Mouse (Mus musculus) midbrain, postnatal 0 days (tissue): ENCODE measurements around the gene Satb2. TPM values are rescaled to one million over a fixed set of nuclear protein-coding genes. Genes with fewer than 3 reads are reported as not detected.

ENCODE experiments used
- ATAC-seq: fragments of 200-750 bp; cut with Nextera tagmentation; 2 replicates; pipeline ENCODE4 v1.8.0; 2017; ENCODE audit warnings: moderate number of reproducible peaks, mild to moderate bottlenecking, moderate TSS enrichment, moderate library complexity; ENCODE audit not compliant: low FRiP score
- DNase-seq: peaks from one replicate; pipeline ENCODE4 v3.0.0-alpha.2; 2015; ENCODE audit warnings: low spot score
- H3K27ac ChIP-seq: fragments of 300-500 bp; sonication (generic); 2 replicates; pipeline ENCODE4 v1.5.1; 2014; ENCODE audit warnings: low read depth, mild to moderate bottlenecking, low read length, mixed read lengths
- H3K27me3 ChIP-seq: fragments of 300-500 bp; sonication (generic); 2 replicates; pipeline ENCODE4 v1.6.1; 2014; ENCODE audit warnings: low read length, control low read depth, mixed read lengths; ENCODE audit not compliant: insufficient read depth
- H3K36me3 ChIP-seq: fragments of 300-500 bp; sonication (generic); 2 replicates; pipeline ENCODE4 v1.6.1; 2014; ENCODE audit warnings: low read length, control low read depth, mixed read lengths; ENCODE audit not compliant: insufficient read depth
- H3K4me1 ChIP-seq: fragments of 300-500 bp; sonication (generic); 2 replicates; pipeline ENCODE4 v1.6.1; 2014; ENCODE audit warnings: mild to moderate bottlenecking, control low read depth, antibody characterized with exemption, low read length, mixed read lengths; ENCODE audit not compliant: insufficient read depth
- H3K4me2 ChIP-seq: fragments of 300-500 bp; sonication (generic); 2 replicates; pipeline ENCODE4 v1.6.1; 2014; ENCODE audit warnings: low read depth, mild to moderate bottlenecking, low read length, mixed read lengths; ENCODE audit not compliant: poor library complexity, severe bottlenecking
- H3K4me3 ChIP-seq: fragments of 300-500 bp; sonication (generic); 2 replicates; pipeline ENCODE4 v1.5.1; 2014; ENCODE audit warnings: low read depth, mild to moderate bottlenecking, low read length, moderate library complexity
- H3K9ac ChIP-seq: fragments of 300-500 bp; sonication (generic); replicated peaks from 2 replicates; pipeline ENCODE4 v1.6.1; 2014; ENCODE audit warnings: mild to moderate bottlenecking, low read length, moderate library complexity, mixed read lengths; ENCODE audit not compliant: poor library complexity, severe bottlenecking
- H3K9me3 ChIP-seq: fragments of 300-500 bp; sonication (generic); 2 replicates; pipeline ENCODE4 v1.6.1; 2016; ENCODE audit warnings: low read length, control low read depth
- CTCF ChIP-seq: IDR thresholded peaks from 2 replicates; pipeline ENCODE4 v1.5.1; 2016; ENCODE audit warnings: antibody characterized with exemption, mild to moderate bottlenecking
- WGBS: fragments of 180-500 bp; shearing (Covaris S2); extraction: QIAGEN DNeasy Blood & Tissue Kit; methylation state at CpG from one replicate; pipeline ENCODE4 v1.1.7; 2014; 5-methylcytosine and 5-hydroxymethylcytosine counted together
- polyA plus RNA-seq: library from polyadenylated mRNA; unstranded; fragments of >200 nt; fragmentation: Nextera tagmentation; extraction: Ambion mirVana; gene quantifications from 2 replicates; pipeline ENCODE4 v1.2.1, GENCODE M21; 2015
- total RNA-seq: library from RNA; depleted of rRNA; stranded (reverse); fragments of >200 nt; gene quantifications from 2 replicates; pipeline ENCODE4 v1.2.3, GENCODE M21; 2014

Satb2 gene
- total and polyA plus RNA-seq, 2 experiments from 2014 or later: 0.85 to 1.2 TPM

- TF ChIP-seq CTCF: no peak
- no peaks in the 10 kb centered on the region for H3K36me3 ChIP-seq
- no peak overlapping the region for H3K9ac ChIP-seq
- H3K27me3 ChIP-seq: no peaks in the 10 kb centered on the region
- H3K27ac ChIP-seq: no peak overlapping the region
- DNase-seq: no peak
- 76% methylated on average over 8 of the region's 8 CpGs for WGBS
- no peaks in the 10 kb centered on the region for H3K4me1 ChIP-seq
- no peak overlapping the region for H3K4me2 ChIP-seq
- no peak overlapping the region for H3K4me3 ChIP-seq
- no peaks in the 10 kb centered on the region for H3K9me3 ChIP-seq
- ATAC-seq: no peak
These were observed 121.2 kb downstream of the Satb2 start for GRCm38 (mm10) chr1:56857202-56857601.

GRCm38 (mm10) chr1:56850446-56850845, 128.0 kb downstream of the Satb2 start:
- 90% methylated on average over 8 of the region's 8 CpGs for WGBS

GRCm38 (mm10) chr1:56846358-56846757, 132.1 kb downstream of the Satb2 start:
- WGBS: 95% methylated on average over 9 of the region's 9 CpGs
- no peak for ATAC-seq
- Histone ChIP-seq H3K27me3 (no peaks in the 10 kb centered on the region), H3K9ac (no peak overlapping the region), H3K4me3 (no peak overlapping the region), H3K27ac (no peak overlapping the region), H3K4me2 (no peak overlapping the region), H3K36me3 (no peaks in the 10 kb centered on the region), H3K9me3 (no peaks in the 10 kb centered on the region), H3K4me1 (no peaks in the 10 kb centered on the region)
- no peak for DNase-seq
- TF ChIP-seq CTCF: no peak

More at GRCm38 (mm10) chr1:56850446-56850845, 128.0 kb downstream of the Satb2 start:
- Histone ChIP-seq H3K4me2 (no peak overlapping the region), H3K4me3 (no peak overlapping the region), H3K27me3 (no peaks in the 10 kb centered on the region), H3K36me3 (no peaks in the 10 kb centered on the region), H3K27ac (no peak overlapping the region), H3K9me3 (no peaks in the 10 kb centered on the region), H3K9ac (no peak overlapping the region), H3K4me1 (no peaks in the 10 kb centered on the region)
- ATAC-seq: no peak
- no peak for TF ChIP-seq CTCF
- DNase-seq: no peak

GRCm38 (mm10) chr1:56845523-56846118, 132.8 kb downstream of the Satb2 start:
- TF ChIP-seq CTCF: no peak
- WGBS: 69% methylated on average over 8 of the region's 8 CpGs
- ATAC-seq (no peak), DNase-seq (no peak)
- Histone ChIP-seq H3K9ac (no peak overlapping the region), H3K4me3 (no peak overlapping the region), H3K4me1 (no peaks in the 10 kb centered on the region), H3K27me3 (no peaks in the 10 kb centered on the region), H3K27ac (no peak overlapping the region), H3K4me2 (no peak overlapping the region), H3K36me3 (no peaks in the 10 kb centered on the region), H3K9me3 (no peaks in the 10 kb centered on the region)

- H3K27me3 ChIP-seq: no peaks in the 10 kb centered on the region
- no peak for DNase-seq
- H3K4me1 ChIP-seq: no peaks in the 10 kb centered on the region
- H3K36me3 ChIP-seq: no peaks in the 10 kb centered on the region
- no peak for TF ChIP-seq CTCF
- no peak for ATAC-seq
- no peak overlapping the region for H3K9ac ChIP-seq
- WGBS: 12% methylated on average over 10 of the region's 10 CpGs
- H3K9me3 ChIP-seq: no peaks in the 10 kb centered on the region
- peak overlapping the region; percentile 40 for H3K4me2 ChIP-seq
- 0 out of 2 replicates have a peak overlapping the region, but pooled peaks have one; percentile 3 for H3K4me3 ChIP-seq
- H3K27ac ChIP-seq: no peak overlapping the region
These were observed 133.7 kb downstream of the Satb2 start for GRCm38 (mm10) chr1:56844551-56845330.

GRCm38 (mm10) chr1:56838901-56839300, 139.5 kb downstream of the Satb2 start:
- Histone ChIP-seq H3K9me3 (no peaks in the 10 kb centered on the region), H3K27me3 (no peaks in the 10 kb centered on the region), H3K4me1 (no peaks in the 10 kb centered on the region), H3K9ac (no peak overlapping the region), H3K4me3 (no peak overlapping the region), H3K36me3 (no peaks in the 10 kb centered on the region), H3K27ac (no peak overlapping the region), H3K4me2 (no peak overlapping the region)
- WGBS: 88% methylated on average over 1 of the region's 1 CpGs
- TF ChIP-seq CTCF: no peak
- ATAC-seq: no peak
- no peak for DNase-seq
